Mouse (Mus musculus) liver (tissue): Measurements from ENCODE around the gene Ybx3.

ENCODE experiments used
- DNase-seq: peaks from one replicate; pipeline ENCODE4 v3.0.0-alpha.2; 2020; ENCODE audit warnings: mixed read lengths

The Ybx3 gene

DNA sequence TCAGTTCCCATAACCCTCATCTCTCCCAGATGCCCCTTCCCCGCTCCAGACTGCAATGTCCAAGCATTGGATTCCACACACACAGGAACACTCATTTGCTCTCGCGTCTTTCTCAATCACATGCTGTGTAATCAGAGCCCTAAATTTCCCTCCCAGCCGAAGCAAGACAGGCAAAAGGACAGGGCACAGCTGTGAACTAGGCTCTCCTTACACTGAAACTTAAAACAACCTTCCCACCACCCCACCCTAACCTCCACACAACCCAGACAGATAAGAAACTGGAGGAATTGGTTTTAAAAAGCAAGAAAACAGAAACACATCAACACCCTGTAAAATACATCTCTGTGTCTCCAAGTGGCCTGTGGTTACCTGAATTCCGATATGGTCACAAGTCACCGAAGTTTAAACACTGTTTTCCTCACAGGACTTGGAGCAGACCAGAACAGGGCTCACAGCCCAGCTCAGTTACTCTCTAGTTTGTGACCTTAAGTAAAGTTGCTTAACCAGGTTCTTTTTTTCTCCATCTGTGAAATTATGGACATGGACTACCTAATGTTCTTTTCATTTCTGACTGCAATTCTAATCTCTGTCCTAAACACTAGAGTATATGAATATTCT is 4.5 kb downstream of the Ybx3 start:
- peak; percentile 32 for DNase-seq

DNA sequence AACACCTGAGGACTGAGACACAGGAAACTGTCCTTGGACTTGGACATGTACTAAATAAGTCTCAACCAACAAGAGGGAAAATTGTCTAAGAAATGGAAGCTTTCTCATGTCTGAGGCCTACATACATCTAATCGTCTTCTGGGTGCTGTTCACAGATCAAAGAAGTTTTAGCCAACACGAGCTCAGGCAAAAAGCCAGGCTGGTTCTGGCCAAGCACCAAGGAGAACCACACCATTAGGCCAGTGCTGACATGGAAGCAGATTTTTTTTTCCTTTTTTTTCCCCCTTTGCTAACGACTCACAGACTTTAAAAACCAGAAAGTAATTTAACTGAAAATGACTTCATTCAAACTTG is 5.3 kb downstream of the Ybx3 start:
- DNase-seq, result no peak

- no peak for DNase-seq
Observed at GRCm38 (mm10) chr6:131382232-131382983, 5.9 kb downstream of the Ybx3 start.

DNA sequence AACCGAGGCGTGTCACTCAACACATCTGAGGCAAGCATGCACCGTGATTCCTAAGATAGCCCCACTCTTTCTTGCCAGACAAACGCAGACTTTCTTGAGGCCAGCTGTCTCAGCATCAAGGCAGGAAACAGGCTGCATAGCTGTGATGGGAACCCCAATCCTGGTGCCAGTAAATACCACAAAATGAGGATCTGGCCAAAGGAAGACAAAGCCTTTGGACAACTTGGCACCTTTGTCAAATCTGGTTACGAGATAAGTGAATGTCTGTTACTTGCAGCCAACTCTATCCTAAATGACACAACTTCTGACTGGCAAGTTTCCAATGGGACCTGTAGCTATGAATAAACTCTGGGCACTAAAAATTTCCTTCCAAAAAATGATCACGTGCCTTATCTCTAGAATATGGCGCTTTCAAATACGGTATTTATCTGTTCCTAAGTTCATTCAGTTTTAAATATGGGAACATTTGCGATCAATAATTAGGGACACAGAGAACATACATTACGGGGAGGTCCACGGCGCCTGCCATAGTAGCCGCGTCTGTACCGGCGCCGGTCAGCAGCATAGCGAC is 9.3 kb downstream of the Ybx3 start:
- DNase-seq, result no peak

- no peak for DNase-seq
Observed at GRCm38 (mm10) chr6:131377378-131377777, 10.9 kb downstream of the Ybx3 start.

DNA sequence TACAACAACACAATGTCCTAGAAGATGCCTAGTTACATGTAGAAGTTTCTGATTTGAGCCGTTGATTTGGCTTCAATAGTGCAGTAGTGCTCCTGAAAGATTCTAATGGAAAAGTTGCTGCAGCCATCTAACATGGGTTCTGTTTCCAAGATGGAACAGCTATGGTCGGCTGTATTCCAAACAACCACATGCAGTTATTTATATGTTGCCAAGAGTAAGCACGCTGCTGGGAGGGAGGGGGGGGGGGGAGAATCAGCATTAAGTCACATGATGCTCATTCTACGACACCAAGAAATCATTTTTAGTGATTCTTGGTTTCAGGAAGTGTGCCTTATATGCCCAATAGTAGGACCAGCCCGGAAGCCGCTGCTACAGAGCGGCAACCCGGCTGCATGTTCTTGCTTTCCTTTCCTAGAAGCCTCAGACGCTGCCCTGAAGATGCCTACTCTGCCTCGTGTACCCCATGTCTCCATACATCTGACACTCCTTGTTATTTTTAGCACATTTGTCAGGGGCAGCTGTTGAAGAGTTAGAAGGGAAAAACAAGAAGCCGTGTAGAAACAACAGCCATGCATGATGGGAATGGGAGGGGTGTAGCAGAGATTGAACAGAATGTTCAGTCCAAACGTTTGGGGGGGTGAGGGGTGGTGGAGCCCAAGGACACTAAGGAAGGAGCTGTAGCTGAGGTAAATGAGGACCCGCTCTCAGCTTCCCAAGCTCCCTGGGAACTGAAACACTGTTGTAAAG is 13.5 kb downstream of the Ybx3 start:
- DNase-seq, result no peak

DNA sequence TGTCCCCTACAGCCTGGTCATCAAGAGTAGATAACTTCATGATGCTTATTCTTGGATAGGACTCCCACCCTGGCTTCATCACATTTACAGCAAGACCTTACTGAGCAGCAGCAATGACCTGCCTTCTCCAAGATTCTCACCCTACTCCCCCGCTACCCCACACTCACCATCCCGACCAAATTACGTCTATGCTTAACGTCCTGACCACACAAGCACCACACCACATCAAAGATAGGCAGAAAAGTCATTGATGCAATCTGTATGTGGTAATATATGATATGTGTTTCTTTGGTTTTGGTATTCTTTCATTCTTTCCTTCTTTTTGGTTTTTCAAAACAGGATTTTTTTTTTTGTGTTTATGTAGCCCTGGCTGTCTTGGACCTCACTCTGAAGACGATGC is 15.1 kb downstream of the Ybx3 start:
- no peak for DNase-seq

DNA sequence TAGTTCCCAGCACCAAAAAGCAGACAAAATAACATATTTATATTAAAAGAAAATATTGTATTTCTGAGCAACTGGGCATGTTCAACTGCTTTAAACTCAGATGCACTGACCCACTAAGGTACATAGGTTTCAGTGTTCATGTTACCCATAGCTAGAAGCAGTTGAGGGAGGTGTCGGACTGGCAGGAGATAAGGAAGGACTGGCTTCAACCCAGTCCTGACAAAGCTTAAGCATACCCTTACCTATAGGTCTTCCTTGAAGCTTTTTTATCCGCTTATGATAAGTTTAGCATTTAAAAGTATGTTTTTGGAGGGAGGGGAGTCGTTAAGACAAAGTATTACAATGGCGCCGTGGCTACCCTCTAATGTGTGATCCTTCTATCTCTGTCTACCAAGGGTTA is 17.5 kb downstream of the Ybx3 start:
- DNase-seq, result no peak

GRCm38 (mm10) chr6:131369866-131370616 is 18.2 kb downstream of the Ybx3 start:
- no peak for DNase-seq

GRCm38 (mm10) chr6:131367101-131367500 is 21.2 kb downstream of the Ybx3 start:
- DNase-seq, result no peak

- DNase-seq, result peak; percentile 23
Observed at GRCm38 (mm10) chr6:131364353-131364752, 23.9 kb downstream of the Ybx3 start.

GRCm38 (mm10) chr6:131362987-131363765 is 25.1 kb downstream of the Ybx3 start:
- DNase-seq, result peak; percentile 16

- peak; percentile 73 for DNase-seq
Observed at GRCm38 (mm10) chr6:131360693-131361092, 27.6 kb downstream of the Ybx3 start.

- no peak for DNase-seq
Observed at GRCm38 (mm10) chr6:131359543-131359942, 28.7 kb downstream of the Ybx3 start.

DNA sequence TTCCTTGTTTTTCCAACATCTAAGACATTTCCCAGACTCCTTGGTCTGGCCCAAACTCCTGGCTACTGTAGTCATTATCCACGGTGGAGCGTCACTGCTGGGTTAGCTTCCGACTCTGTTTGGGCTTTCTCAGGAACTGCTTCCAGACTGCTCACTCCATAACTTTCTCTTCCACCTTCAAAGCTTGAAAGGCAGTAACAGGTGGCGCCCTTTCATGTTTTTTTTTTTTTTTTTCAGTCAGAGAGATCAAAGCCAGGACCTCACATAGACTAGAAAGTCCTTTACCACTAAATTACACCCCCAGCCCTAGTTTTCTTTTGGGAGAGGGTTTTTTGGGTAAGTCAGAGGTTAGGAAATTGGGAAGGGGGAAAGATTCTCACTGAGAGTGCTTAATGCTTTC is 33.4 kb downstream of the Ybx3 start:
- no peak for DNase-seq

DNA sequence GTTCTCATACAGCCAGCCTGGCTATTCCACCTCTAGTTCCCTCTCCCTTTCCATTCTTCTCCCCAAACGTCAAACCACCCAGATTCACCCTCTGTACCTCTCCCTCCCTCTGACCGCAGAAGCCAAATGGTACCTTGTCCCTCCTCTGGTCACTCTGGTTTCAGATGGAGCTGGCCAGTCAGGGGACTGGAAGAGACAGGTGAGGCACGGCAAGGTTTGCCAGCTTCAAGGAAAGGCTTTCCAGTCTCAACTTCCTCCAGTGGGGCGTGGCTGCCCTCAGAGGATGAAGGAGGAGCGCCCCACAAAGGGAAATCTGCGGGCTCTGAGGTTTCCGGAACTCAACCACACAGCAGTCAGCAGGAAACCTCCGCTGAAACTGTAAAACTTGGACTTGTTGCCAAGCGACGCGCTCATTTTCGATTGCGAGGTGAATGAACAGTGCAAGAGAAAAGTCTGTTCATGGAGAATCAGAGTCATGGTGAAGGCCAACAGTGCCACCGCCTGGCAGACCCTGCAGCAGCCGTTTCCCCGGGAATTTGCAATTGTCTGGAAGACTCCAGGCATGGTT is 34.8 kb downstream of the Ybx3 start, which contains the start of gene Styk1:
Styk1 (minus strand) TSS at position 246 of the 568 bp plus-strand sequence.
- DNase-seq, result peak; percentile 70

GRCm38 (mm10) chr6:131347026-131347425 is 41.2 kb downstream of the Ybx3 start:
- no peak for DNase-seq

DNA sequence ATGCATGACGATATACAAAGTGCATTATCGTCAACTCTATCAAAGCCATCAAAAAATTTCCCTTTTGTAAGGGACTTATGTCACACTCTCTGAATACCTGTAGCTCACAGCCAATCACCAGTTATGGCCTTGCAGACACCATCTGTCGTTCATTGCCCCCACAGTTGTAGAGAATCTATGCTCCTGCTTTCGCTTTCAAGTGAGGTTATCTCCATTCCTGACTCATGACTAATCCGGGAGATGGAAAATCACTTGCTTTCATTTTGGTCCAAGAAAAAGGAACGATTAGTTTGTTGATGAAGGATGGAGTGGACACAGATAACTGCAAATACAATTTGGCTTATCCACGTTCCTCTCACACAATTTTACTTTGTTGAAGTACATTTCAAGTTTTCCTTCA is 43.9 kb downstream of the Ybx3 start:
- no peak for DNase-seq

DNA sequence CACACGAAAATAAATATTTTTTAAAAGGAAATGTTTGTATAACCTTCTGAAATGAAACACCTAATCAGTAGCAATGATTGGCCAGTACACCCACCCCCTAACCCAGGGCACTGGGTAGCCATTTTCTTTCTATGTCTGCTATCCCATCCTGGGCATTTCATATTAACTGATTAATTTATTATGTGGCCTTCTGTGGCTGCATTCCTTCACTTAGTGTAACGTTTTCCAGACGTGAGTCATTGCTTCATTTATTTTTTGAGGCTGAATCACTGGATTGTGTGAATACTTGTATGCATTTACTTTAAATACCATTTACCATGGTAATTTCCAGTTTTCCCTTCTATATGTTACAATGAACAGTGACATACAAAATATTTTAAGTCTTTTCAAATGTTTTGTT is 48.2 kb downstream of the Ybx3 start:
- DNase-seq, result no peak

GRCm38 (mm10) chr6:131339309-131339708 is 49.0 kb downstream of the Ybx3 start:
- no peak for DNase-seq

DNA sequence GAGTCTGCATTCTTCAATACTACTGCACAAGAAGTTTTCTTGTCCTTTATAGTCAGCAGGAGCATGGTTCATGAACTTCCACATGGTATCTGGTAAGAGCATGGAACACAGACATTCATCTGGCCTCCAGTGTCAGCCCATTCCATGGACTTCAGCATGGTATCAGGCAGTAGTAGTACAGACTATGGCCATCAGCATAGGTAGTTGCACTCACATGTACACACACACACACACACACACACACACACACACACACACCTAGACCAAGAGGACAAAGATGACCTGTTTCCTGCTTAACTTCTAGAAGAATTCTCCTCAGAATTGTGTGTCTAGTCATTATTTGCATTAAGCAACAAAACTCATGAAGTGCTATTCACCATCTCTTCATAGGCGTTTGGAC is 49.5 kb downstream of the Ybx3 start:
- DNase-seq, result no peak

GRCm38 (mm10) chr6:131327076-131327475 is 61.2 kb downstream of the Ybx3 start:
- no peak for DNase-seq
